Mouse (Mus musculus): ENCODE results near the gene Gm11639.

The Gm11639 gene

GRCm38 (mm10) chr11:104685548-104685947 lies at the start of gene Gm11639:
Gene Gm11639 (plus strand): TSS chr11:104685707.
- H3K4me3 ChIP-seq (replicated peaks; ENCODE audit: low read length) = peak within 1 kb of the TSS; percentile 66
- H3K9me3 ChIP-seq (ENCODE audit: low read length) = no peaks in the 10 kb centered on the region
- TF ChIP-seq NANOG (IDR thresholded peaks at IDR 0.05; ENCODE audit: borderline replicate concordance, low read length) = no peak
- TF ChIP-seq CTCF (conservative IDR thresholded peaks at IDR 0.05; ENCODE audit: low read length) = no peak
- TF ChIP-seq POU5F1 (IDR thresholded peaks at IDR 0.05; ENCODE audit: borderline replicate concordance, low read length) = no peak
- H3K27me3 ChIP-seq (ENCODE audit: insufficient read depth, low read length) = peaks cover 8% of the 10 kb centered on the region
- H3K4me1 ChIP-seq (replicated peaks; ENCODE audit: low read depth, low read length) = peaks cover 8% of the 10 kb centered on the region
- H3K36me3 ChIP-seq (ENCODE audit: insufficient read depth, low read length) = no peaks in the 10 kb centered on the region

- H3K27me3 ChIP-seq (ENCODE audit: insufficient read depth, low read length) = peaks cover 14% of the 10 kb centered on the region
- no peaks in the 10 kb centered on the region for H3K9me3 ChIP-seq (ENCODE audit: low read length)
- no peaks in the 10 kb centered on the region for H3K36me3 ChIP-seq (ENCODE audit: insufficient read depth, low read length)
- no peak overlapping the region for H3K4me3 ChIP-seq (replicated peaks; ENCODE audit: low read length)
- no peaks in the 10 kb centered on the region for H3K4me1 ChIP-seq (replicated peaks; ENCODE audit: low read depth, low read length)
- TF ChIP-seq NANOG (IDR thresholded peaks at IDR 0.05; ENCODE audit: borderline replicate concordance, low read length) (no peak), POU5F1 (IDR thresholded peaks at IDR 0.05; ENCODE audit: borderline replicate concordance, low read length) (no peak), CTCF (conservative IDR thresholded peaks at IDR 0.05; ENCODE audit: low read length) (no peak)
These were observed 48.5 kb upstream of the Gm11639 start for GRCm38 (mm10) chr11:104637010-104637409.

GRCm38 (mm10) chr11:104638006-104638405 lies 47.5 kb upstream of the Gm11639 start:
- Histone ChIP-seq H3K9me3 (ENCODE audit: low read length) (no peaks in the 10 kb centered on the region), H3K4me3 (replicated peaks; ENCODE audit: low read length) (no peak overlapping the region), H3K4me1 (replicated peaks; ENCODE audit: low read depth, low read length) (no peaks in the 10 kb centered on the region), H3K27me3 (ENCODE audit: insufficient read depth, low read length) (peaks cover 18% of the 10 kb centered on the region), H3K36me3 (ENCODE audit: insufficient read depth, low read length) (no peaks in the 10 kb centered on the region)
- no peak for TF ChIP-seq CTCF (conservative IDR thresholded peaks at IDR 0.05; ENCODE audit: low read length)
- no peak for TF ChIP-seq NANOG (IDR thresholded peaks at IDR 0.05; ENCODE audit: borderline replicate concordance, low read length)
- no peak for TF ChIP-seq POU5F1 (IDR thresholded peaks at IDR 0.05; ENCODE audit: borderline replicate concordance, low read length)

GRCm38 (mm10) chr11:104638906-104639305 lies 46.6 kb upstream of the Gm11639 start:
- no peak overlapping the region for H3K4me3 ChIP-seq (replicated peaks; ENCODE audit: low read length)
- H3K9me3 ChIP-seq (ENCODE audit: low read length) = no peaks in the 10 kb centered on the region
- H3K4me1 ChIP-seq (replicated peaks; ENCODE audit: low read depth, low read length) = peaks cover 6% of the 10 kb centered on the region
- H3K36me3 ChIP-seq (ENCODE audit: insufficient read depth, low read length) = no peaks in the 10 kb centered on the region
- TF ChIP-seq POU5F1 (IDR thresholded peaks at IDR 0.05; ENCODE audit: borderline replicate concordance, low read length) (no peak), CTCF (conservative IDR thresholded peaks at IDR 0.05; ENCODE audit: low read length) (no peak), NANOG (IDR thresholded peaks at IDR 0.05; ENCODE audit: borderline replicate concordance, low read length) (no peak)
- H3K27me3 ChIP-seq (ENCODE audit: insufficient read depth, low read length) = peaks cover 27% of the 10 kb centered on the region

- no peak overlapping the region for H3K4me3 ChIP-seq (replicated peaks; ENCODE audit: low read length)
- TF ChIP-seq CTCF (conservative IDR thresholded peaks at IDR 0.05; ENCODE audit: low read length) = no peak
- no peak for TF ChIP-seq NANOG (IDR thresholded peaks at IDR 0.05; ENCODE audit: borderline replicate concordance, low read length)
- TF ChIP-seq POU5F1 (IDR thresholded peaks at IDR 0.05; ENCODE audit: borderline replicate concordance, low read length) = no peak
- H3K27me3 ChIP-seq (ENCODE audit: insufficient read depth, low read length) = peaks cover 29% of the 10 kb centered on the region
- H3K4me1 ChIP-seq (replicated peaks; ENCODE audit: low read depth, low read length) = peaks cover 7% of the 10 kb centered on the region
- H3K9me3 ChIP-seq (ENCODE audit: low read length) = no peaks in the 10 kb centered on the region
- no peaks in the 10 kb centered on the region for H3K36me3 ChIP-seq (ENCODE audit: insufficient read depth, low read length)
These were observed 45.9 kb upstream of the Gm11639 start for GRCm38 (mm10) chr11:104639634-104640033.

GRCm38 (mm10) chr11:104640894-104641293 lies 44.6 kb upstream of the Gm11639 start:
- no peaks in the 10 kb centered on the region for H3K9me3 ChIP-seq (ENCODE audit: low read length)
- peaks cover 34% of the 10 kb centered on the region for H3K27me3 ChIP-seq (ENCODE audit: insufficient read depth, low read length)
- H3K36me3 ChIP-seq (ENCODE audit: insufficient read depth, low read length) = no peaks in the 10 kb centered on the region
- TF ChIP-seq CTCF (conservative IDR thresholded peaks at IDR 0.05; ENCODE audit: low read length) (no peak), NANOG (IDR thresholded peaks at IDR 0.05; ENCODE audit: borderline replicate concordance, low read length) (no peak), POU5F1 (IDR thresholded peaks at IDR 0.05; ENCODE audit: borderline replicate concordance, low read length) (no peak)
- H3K4me1 ChIP-seq (replicated peaks; ENCODE audit: low read depth, low read length) = peaks cover 7% of the 10 kb centered on the region
- H3K4me3 ChIP-seq (replicated peaks; ENCODE audit: low read length) = no peak overlapping the region

- H3K4me3 ChIP-seq (replicated peaks; ENCODE audit: low read length) = peak overlapping the region; percentile 62; the same call in 1 of the 2 replicates
- TF ChIP-seq CTCF (conservative IDR thresholded peaks at IDR 0.05; ENCODE audit: low read length) = no peak
- TF ChIP-seq POU5F1 (IDR thresholded peaks at IDR 0.05; ENCODE audit: borderline replicate concordance, low read length) = no peak
- TF ChIP-seq NANOG (IDR thresholded peaks at IDR 0.05; ENCODE audit: borderline replicate concordance, low read length) = no peak
- H3K27me3 ChIP-seq (ENCODE audit: insufficient read depth, low read length) = peaks cover 30% of the 10 kb centered on the region
- no peaks in the 10 kb centered on the region for H3K9me3 ChIP-seq (ENCODE audit: low read length)
- no peaks in the 10 kb centered on the region for H3K36me3 ChIP-seq (ENCODE audit: insufficient read depth, low read length)
- H3K4me1 ChIP-seq (replicated peaks; ENCODE audit: low read depth, low read length) = peaks cover 23% of the 10 kb centered on the region
These were observed 42.3 kb upstream of the Gm11639 start for GRCm38 (mm10) chr11:104643236-104643635.

GRCm38 (mm10) chr11:104645402-104645801 lies 40.1 kb upstream of the Gm11639 start:
- no peak for TF ChIP-seq CTCF (conservative IDR thresholded peaks at IDR 0.05; ENCODE audit: low read length)
- no peak for TF ChIP-seq NANOG (IDR thresholded peaks at IDR 0.05; ENCODE audit: borderline replicate concordance, low read length)
- no peak for TF ChIP-seq POU5F1 (IDR thresholded peaks at IDR 0.05; ENCODE audit: borderline replicate concordance, low read length)
- peaks cover 24% of the 10 kb centered on the region for H3K27me3 ChIP-seq (ENCODE audit: insufficient read depth, low read length)
- H3K9me3 ChIP-seq (ENCODE audit: low read length) = no peaks in the 10 kb centered on the region
- H3K36me3 ChIP-seq (ENCODE audit: insufficient read depth, low read length) = no peaks in the 10 kb centered on the region
- no peak overlapping the region for H3K4me3 ChIP-seq (replicated peaks; ENCODE audit: low read length)
- H3K4me1 ChIP-seq (replicated peaks; ENCODE audit: low read depth, low read length) = peaks cover 27% of the 10 kb centered on the region

GRCm38 (mm10) chr11:104646173-104646572 lies 39.3 kb upstream of the Gm11639 start:
- Histone ChIP-seq H3K4me1 (replicated peaks; ENCODE audit: low read depth, low read length) (peaks cover 27% of the 10 kb centered on the region), H3K36me3 (ENCODE audit: insufficient read depth, low read length) (no peaks in the 10 kb centered on the region), H3K4me3 (replicated peaks; ENCODE audit: low read length) (no peak overlapping the region), H3K27me3 (ENCODE audit: insufficient read depth, low read length) (peaks cover 24% of the 10 kb centered on the region), H3K9me3 (ENCODE audit: low read length) (no peaks in the 10 kb centered on the region)
- TF ChIP-seq CTCF (conservative IDR thresholded peaks at IDR 0.05; ENCODE audit: low read length) (no peak), POU5F1 (IDR thresholded peaks at IDR 0.05; ENCODE audit: borderline replicate concordance, low read length) (no peak), NANOG (IDR thresholded peaks at IDR 0.05; ENCODE audit: borderline replicate concordance, low read length) (no peak)
